Mouse (Mus musculus) spleen, adult 2 months (tissue): ENCODE results near the gene Psmc1.

Experiments
- CTCF ChIP-seq: fragments of 200-500 bp; IDR thresholded peaks from 2 replicates; pipeline ENCODE4 v1.5.1; 2011; ENCODE audit warnings: mild to moderate bottlenecking, inconsistent platforms; ENCODE audit not compliant: insufficient read depth, insufficient read length, insufficient replicate concordance; ENCODE audit errors: extremely low read depth
- POLR2A ChIP-seq: fragments of 200-500 bp; IDR thresholded peaks from 2 replicates; pipeline ENCODE4 v1.6.1; 2011; ENCODE audit warnings: low read depth, low read length, inconsistent platforms

DNA sequence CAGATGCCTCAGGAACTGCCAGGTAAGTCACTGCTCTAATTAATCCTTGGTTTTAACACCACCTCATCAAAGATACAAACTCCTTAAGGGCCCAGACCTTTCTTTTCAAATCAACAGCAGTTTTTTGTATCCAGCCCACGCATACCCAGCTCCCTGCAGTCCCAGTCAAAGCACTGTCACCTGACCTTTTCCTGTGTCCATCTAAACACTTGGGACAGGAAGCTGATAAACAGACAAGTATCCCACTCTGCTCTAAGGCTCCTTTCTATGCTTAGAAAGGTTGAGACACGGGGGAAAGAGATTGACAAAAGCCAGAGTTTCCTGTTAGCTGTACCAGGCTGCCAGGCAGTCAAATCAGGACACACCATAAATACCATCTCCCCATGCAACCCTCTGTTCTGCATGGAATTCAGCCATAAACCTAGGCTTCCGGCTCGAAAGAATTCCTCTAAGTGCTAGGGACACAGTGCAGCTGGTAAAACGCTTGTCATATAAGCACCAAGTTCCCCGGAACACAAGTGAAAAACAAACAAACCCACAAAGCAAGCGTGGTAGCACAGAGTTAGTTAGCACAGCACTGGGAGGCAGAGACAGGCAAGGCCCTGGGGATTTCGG is 18.0 kb downstream of the Psmc1 start:
- TF ChIP-seq CTCF (no peak), POLR2A (no peak)
